Mouse (Mus musculus) olfactory bulb, adult 2 months (tissue): ENCODE results near the gene 2310022A10Rik. TPM values are rescaled to one million over a fixed set of nuclear protein-coding genes. Genes with fewer than 3 reads are reported as not detected.

Experiments used
- H3K27ac ChIP-seq: fragments of 200-500 bp; 2 replicates; pipeline ENCODE4 v1.5.1; 2012; ENCODE audit warnings: low read depth, low read length; ENCODE audit not compliant: insufficient read depth
- H3K4me1 ChIP-seq: fragments of 200-500 bp; 2 replicates; pipeline ENCODE4 v1.6.1; 2012; ENCODE audit warnings: low read length; ENCODE audit not compliant: control insufficient read depth, insufficient read depth
- H3K4me3 ChIP-seq: fragments of 200-500 bp; 2 replicates; pipeline ENCODE4 v1.5.1; 2012; ENCODE audit warnings: mild to moderate bottlenecking, low read depth, low read length, moderate library complexity; ENCODE audit not compliant: insufficient read depth
- CTCF ChIP-seq: fragments of 200-500 bp; IDR thresholded peaks from 2 replicates; pipeline ENCODE4 v1.5.1; 2012; ENCODE audit warnings: low read depth, mild to moderate bottlenecking, low read length, moderate library complexity; ENCODE audit not compliant: insufficient read depth
- POLR2A ChIP-seq: fragments of 200-500 bp; IDR thresholded peaks from 2 replicates; pipeline ENCODE4 v1.6.1; 2012; ENCODE audit warnings: mild to moderate bottlenecking, low read depth, low read length, moderate library complexity; ENCODE audit not compliant: insufficient read depth
- WGBS: fragments of 180-500 bp; shearing (Covaris S2); methylation state at CpG from one replicate; pipeline ENCODE4 v1.1.7; 2018; 5-methylcytosine and 5-hydroxymethylcytosine counted together
- polyA plus RNA-seq: library from polyadenylated mRNA; stranded (reverse); fragments of >200 nt; gene quantifications from 2 replicates; pipeline ENCODE4 v1.2.4, GENCODE M21; 2012; ENCODE audit warnings: low replicate concordance; ENCODE audit not compliant: missing spikeins, insufficient read depth, insufficient read length

2310022A10Rik gene
- polyA plus RNA-seq, 1 experiment, result not detected

- TF ChIP-seq POLR2A (no peak), CTCF (no peak)
- H3K4me3 ChIP-seq, result no peak overlapping the region
- 88% methylated on average over 12 of the region's 12 CpGs for WGBS
- H3K4me1 ChIP-seq, result peaks cover 18% of the 10 kb centered on the region
- no peak overlapping the region for H3K27ac ChIP-seq
These were observed 8.2 kb upstream of the 2310022A10Rik start for GRCm38 (mm10) chr7:27544675-27545370.

GRCm38 (mm10) chr7:27549597-27549996 lies 3.4 kb upstream of the 2310022A10Rik start:
- no peak for TF ChIP-seq POLR2A
- TF ChIP-seq CTCF, result no peak
- WGBS, result 81% methylated on average over 6 of the region's 6 CpGs
- no peak overlapping the region for H3K4me3 ChIP-seq
- H3K27ac ChIP-seq, result no peak overlapping the region
- H3K4me1 ChIP-seq, result peaks cover 3% of the 10 kb centered on the region; the same call in 1 of the 2 replicates

- TF ChIP-seq CTCF (no peak), POLR2A (no peak)
- Histone ChIP-seq H3K4me1 (peaks cover 6% of the 10 kb centered on the region; the same call in 1 of the 2 replicates), H3K4me3 (no peak overlapping the region), H3K27ac (no peak overlapping the region)
- 43% methylated on average over 5 of the region's 5 CpGs for WGBS
These were observed 963 bp upstream of the 2310022A10Rik start for GRCm38 (mm10) chr7:27552070-27552469.

- Histone ChIP-seq H3K4me3 (no peak overlapping the region), H3K4me1 (peaks cover 4% of the 10 kb centered on the region), H3K27ac (no peak overlapping the region)
- no peak for TF ChIP-seq POLR2A
- TF ChIP-seq CTCF, result no peak
- 74% methylated on average over 8 of the region's 8 CpGs for WGBS
These were observed 7.4 kb downstream of the 2310022A10Rik start for GRCm38 (mm10) chr7:27560291-27560887.

- Histone ChIP-seq H3K27ac (no peak overlapping the region), H3K4me3 (no peak overlapping the region), H3K4me1 (peaks cover 4% of the 10 kb centered on the region)
- TF ChIP-seq CTCF, result no peak
- TF ChIP-seq POLR2A, result no peak
- 96% methylated on average over 1 of the region's 1 CpGs for WGBS
These were observed 7.9 kb downstream of the 2310022A10Rik start for GRCm38 (mm10) chr7:27560978-27561377.

- H3K4me3 ChIP-seq, result no peak overlapping the region
- H3K4me1 ChIP-seq, result no peaks in the 10 kb centered on the region
- TF ChIP-seq CTCF (no peak), POLR2A (no peak)
- WGBS, result 88% methylated on average over 5 of the region's 5 CpGs
- H3K27ac ChIP-seq, result no peak overlapping the region
These were observed 16.7 kb downstream of the 2310022A10Rik start for GRCm38 (mm10) chr7:27569580-27570224.

- WGBS, result 98% methylated on average over 4 of the region's 4 CpGs
These were observed 19.1 kb downstream of the 2310022A10Rik start for GRCm38 (mm10) chr7:27572133-27572532.

GRCm38 (mm10) chr7:27574124-27574880 lies 21.3 kb downstream of the 2310022A10Rik start:
- no peak for TF ChIP-seq CTCF
- TF ChIP-seq POLR2A, result no peak
- H3K4me3 ChIP-seq, result no peak overlapping the region
- 87% methylated on average over 14 of the region's 14 CpGs for WGBS
- no peaks in the 10 kb centered on the region for H3K4me1 ChIP-seq
- no peak overlapping the region for H3K27ac ChIP-seq

More at GRCm38 (mm10) chr7:27572133-27572532, 19.1 kb downstream of the 2310022A10Rik start:
- no peak overlapping the region for H3K4me3 ChIP-seq
- no peaks in the 10 kb centered on the region for H3K4me1 ChIP-seq
- no peak overlapping the region for H3K27ac ChIP-seq
- TF ChIP-seq POLR2A (no peak), CTCF (no peak)
